Mouse (Mus musculus) midbrain, embryonic 15.5 days (tissue): ENCODE measurements around the gene Znrd1as. TPM values are rescaled to one million over a fixed set of nuclear protein-coding genes. Genes with fewer than 3 reads are reported as not detected.
"Not testable (repeated sequence)": the region's sequence is repeated elsewhere in the genome, so short reads cannot be mapped to it uniquely, and the experiment has no call there.

ENCODE experiments used
- ATAC-seq: fragments of 200-750 bp; cut with Nextera tagmentation; replicated peaks from 2 replicates; pipeline ENCODE4 v1.8.0; 2017; ENCODE audit warnings: moderate TSS enrichment
- H3K27ac ChIP-seq: fragments of 300-500 bp; sonication (generic); 2 replicates; pipeline ENCODE4 v1.5.1; 2015; ENCODE audit warnings: mild to moderate bottlenecking, inconsistent platforms
- H3K27me3 ChIP-seq: fragments of 300-500 bp; sonication (generic); replicated peaks from 2 replicates; pipeline ENCODE4 v1.6.1; 2015; ENCODE audit warnings: inconsistent platforms
- H3K36me3 ChIP-seq: fragments of 300-500 bp; sonication (generic); replicated peaks from 2 replicates; pipeline ENCODE4 v1.6.1; 2015; ENCODE audit warnings: inconsistent platforms
- H3K4me1 ChIP-seq: fragments of 300-500 bp; sonication (generic); 2 replicates; pipeline ENCODE4 v1.6.1; 2015; ENCODE audit warnings: inconsistent platforms
- H3K4me2 ChIP-seq: fragments of 300-500 bp; sonication (generic); 2 replicates; pipeline ENCODE4 v1.6.1; 2015; ENCODE audit warnings: inconsistent platforms, mild to moderate bottlenecking, moderate library complexity
- H3K4me3 ChIP-seq: fragments of 300-500 bp; sonication (generic); 2 replicates; pipeline ENCODE4 v1.5.1; 2015; ENCODE audit warnings: mild to moderate bottlenecking, inconsistent platforms
- H3K9ac ChIP-seq: fragments of 300-500 bp; sonication (generic); 2 replicates; pipeline ENCODE4 v1.6.1; 2015; ENCODE audit warnings: mild to moderate bottlenecking, inconsistent platforms
- H3K9me3 ChIP-seq: fragments of 300-500 bp; sonication (generic); 2 replicates; pipeline ENCODE4 v1.6.1; 2016; ENCODE audit warnings: inconsistent platforms
- WGBS: fragments of 180-500 bp; shearing (Covaris S2); methylation state at CpG from one replicate; pipeline ENCODE4 v1.1.7; 2015; ENCODE audit warnings: mixed read lengths; 5-methylcytosine and 5-hydroxymethylcytosine counted together
- polyA plus RNA-seq: library from polyadenylated mRNA; unstranded; fragments of >200 nt; fragmentation: Nextera tagmentation; extraction: Ambion mirVana; gene quantifications from 2 replicates; pipeline ENCODE4 v1.2.1, GENCODE M21; 2015

Znrd1as gene
- polyA plus RNA-seq, 1 experiment from 2014 or later, result 4.9 TPM

DNA sequence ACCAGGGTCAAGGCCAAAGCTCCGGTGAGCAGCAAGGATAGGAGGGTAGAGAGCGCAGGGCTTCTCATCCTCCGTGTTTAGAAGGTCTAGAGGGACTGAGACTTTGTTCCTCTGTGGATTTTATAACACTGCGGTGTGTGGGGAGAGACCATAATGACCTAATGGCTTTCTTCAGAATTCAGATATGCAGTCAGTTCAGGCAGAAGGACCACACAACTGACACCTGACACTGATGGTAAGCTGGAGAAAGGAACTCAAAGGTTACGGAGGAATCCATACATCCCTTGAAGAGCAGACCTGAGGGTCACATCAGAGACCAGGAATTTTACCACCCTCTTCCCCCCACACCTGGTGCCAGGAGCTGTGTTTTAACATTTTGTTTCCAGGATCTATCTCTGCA, 31.0 kb downstream of the Znrd1as start, which contains the start of gene H2-M5:
TSS of gene H2-M5 (minus strand) at position 101 of the 400 bp plus-strand sequence.
- Histone ChIP-seq H3K9ac (no peak within 1 kb of the TSS), H3K4me1 (no peaks in the 10 kb centered on the region), H3K27me3 (peaks cover 20% of the 10 kb centered on the region), H3K27ac (no peak within 1 kb of the TSS), H3K4me3 (no peak within 1 kb of the TSS), H3K4me2 (peak within 1 kb of the TSS; percentile 25; the same call in 1 of the 2 replicates), H3K9me3 (no peaks in the 10 kb centered on the region), H3K36me3 (no peaks in the 10 kb centered on the region)
- ATAC-seq, result no peak
- 34% methylated on average over 5 of the region's 5 CpGs for WGBS

DNA sequence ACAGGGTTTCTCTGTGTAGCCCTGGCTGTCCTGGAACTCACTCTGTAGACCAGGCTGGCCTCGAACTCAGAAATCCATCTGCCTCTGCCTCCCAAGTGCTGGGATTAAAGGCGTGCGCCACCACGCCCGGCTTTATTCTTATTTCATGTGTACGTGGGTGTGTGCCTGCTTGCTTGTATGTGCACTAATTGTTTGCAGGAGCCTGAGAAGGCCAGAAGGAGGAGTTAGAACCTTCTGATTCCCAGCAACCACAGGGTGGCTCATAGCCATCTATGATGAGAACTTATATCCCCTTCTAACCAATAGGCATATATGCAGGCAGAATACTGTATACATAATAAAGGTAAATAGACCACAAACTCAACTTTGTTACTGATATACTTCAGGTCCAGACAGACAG, 32.2 kb downstream of the Znrd1as start:
- H3K9ac ChIP-seq, H3K4me3 ChIP-seq, H3K36me3 ChIP-seq, H3K4me1 ChIP-seq, H3K27ac ChIP-seq, ATAC-seq, H3K4me2 ChIP-seq, H3K9me3 ChIP-seq: not testable (repeated sequence)
- WGBS, result 94% methylated on average over 6 of the region's 6 CpGs
- peaks cover 20% of the 10 kb centered on the region for H3K27me3 ChIP-seq

DNA sequence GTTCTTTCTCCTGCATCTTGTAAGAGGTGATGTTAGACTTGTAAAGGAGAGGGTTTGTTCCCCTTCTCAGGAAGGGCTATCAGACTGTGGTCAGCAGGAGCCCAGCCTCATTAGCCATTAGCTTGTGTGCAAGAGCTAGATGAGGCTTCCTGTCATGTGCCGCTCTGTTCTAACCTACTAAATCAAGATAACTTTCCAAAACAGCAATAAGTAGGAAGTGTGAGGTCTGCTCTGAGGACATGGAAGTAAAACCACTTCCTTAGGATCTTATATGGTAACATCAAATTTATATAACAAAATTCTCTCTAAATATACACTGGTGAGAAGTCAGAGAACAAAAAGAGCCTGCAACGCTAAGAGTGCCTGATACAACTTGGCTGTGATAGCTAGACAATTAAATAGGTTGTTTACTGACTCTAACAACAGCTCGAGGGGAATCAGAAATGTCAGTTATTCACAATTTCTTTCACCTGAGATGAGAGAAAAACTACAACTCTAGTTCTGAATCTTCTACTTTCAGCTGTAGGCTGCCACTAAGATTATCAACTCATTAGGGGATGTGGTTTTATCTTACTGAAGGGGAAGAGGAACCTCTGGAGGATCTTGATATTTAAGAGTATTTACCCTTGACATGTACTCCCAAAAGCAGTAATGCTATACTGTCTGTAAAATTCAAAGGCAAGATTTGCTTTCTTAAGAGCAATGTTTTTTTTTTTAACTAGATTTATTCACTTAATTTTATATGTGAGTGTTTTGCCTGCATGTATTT, 34.1 kb downstream of the Znrd1as start:
- H3K4me2 ChIP-seq, result no peak overlapping the region
- no peak for ATAC-seq
- no peak overlapping the region for H3K4me3 ChIP-seq
- no peaks in the 10 kb centered on the region for H3K36me3 ChIP-seq
- H3K9ac ChIP-seq, result no peak overlapping the region
- no peaks in the 10 kb centered on the region for H3K4me1 ChIP-seq
- no peak overlapping the region for H3K27ac ChIP-seq
- H3K27me3 ChIP-seq, result peaks cover 18% of the 10 kb centered on the region
- H3K9me3 ChIP-seq, result no peaks in the 10 kb centered on the region
- 79% methylated on average over 3 of the region's 3 CpGs for WGBS

DNA sequence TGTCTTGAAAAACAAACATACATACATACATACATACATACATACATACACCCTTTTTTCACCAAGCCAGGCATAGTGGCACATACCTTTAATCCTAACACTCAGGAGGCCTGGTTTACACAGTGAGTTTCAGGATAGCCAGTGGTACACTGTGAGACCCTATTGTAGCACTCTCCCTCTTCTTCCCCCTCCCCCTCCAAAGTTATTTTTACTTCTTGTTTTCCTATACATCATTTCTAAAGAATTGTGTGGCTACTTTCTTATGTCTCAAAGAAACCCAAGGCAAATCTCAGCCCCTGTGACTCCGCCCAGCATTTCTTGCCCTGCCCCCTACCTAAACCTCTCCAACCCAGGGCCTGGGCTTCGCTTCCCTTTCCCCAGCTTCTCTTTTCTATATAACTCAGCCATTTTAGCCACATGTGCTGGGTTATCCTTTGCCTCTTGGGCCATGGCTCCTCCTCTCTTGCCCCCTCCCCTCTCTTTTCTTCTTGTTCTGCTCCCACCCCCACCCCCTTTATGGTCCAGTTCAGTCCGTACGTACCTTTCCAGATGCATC, 35.5 kb downstream of the Znrd1as start:
- 88% methylated on average over 4 of the region's 4 CpGs for WGBS
- Histone ChIP-seq H3K27ac (no peak overlapping the region), H3K4me3 (no peak overlapping the region)

DNA sequence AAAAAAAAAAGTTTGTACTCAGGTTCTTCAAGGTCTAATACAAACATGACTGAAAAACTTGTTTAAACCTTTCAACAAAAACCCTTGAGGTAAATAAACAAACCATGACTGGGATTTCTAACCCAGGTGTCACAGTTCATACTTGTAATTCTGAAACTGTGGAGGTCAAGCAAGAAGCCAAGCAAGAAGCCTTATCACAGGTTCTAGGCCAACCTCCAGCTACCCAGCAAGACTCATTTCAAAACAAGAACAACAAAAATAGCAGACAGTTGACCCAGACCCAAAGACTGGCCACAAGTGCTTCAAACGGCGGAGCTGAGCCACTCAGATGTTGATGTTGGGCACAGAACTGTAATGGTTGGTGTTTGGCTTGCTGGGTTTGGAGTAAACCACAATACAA, 36.1 kb downstream of the Znrd1as start:
- no peak for ATAC-seq
- Histone ChIP-seq H3K4me1 (no peaks in the 10 kb centered on the region), H3K36me3 (no peaks in the 10 kb centered on the region), H3K9ac (no peak overlapping the region), H3K27ac (no peak overlapping the region), H3K4me3 (no peak overlapping the region), H3K9me3 (no peaks in the 10 kb centered on the region), H3K27me3 (peaks cover 2% of the 10 kb centered on the region), H3K4me2 (no peak overlapping the region)
- WGBS, result 84% methylated on average over 2 of the region's 2 CpGs

More for the DNA sequence above, 35.5 kb downstream of the Znrd1as start:
- peaks cover 6% of the 10 kb centered on the region for H3K27me3 ChIP-seq
- ATAC-seq, result no peak
- H3K36me3 ChIP-seq, result no peaks in the 10 kb centered on the region
- H3K4me2 ChIP-seq, result no peak overlapping the region
- no peaks in the 10 kb centered on the region for H3K4me1 ChIP-seq
- no peak overlapping the region for H3K9ac ChIP-seq
- no peaks in the 10 kb centered on the region for H3K9me3 ChIP-seq

DNA sequence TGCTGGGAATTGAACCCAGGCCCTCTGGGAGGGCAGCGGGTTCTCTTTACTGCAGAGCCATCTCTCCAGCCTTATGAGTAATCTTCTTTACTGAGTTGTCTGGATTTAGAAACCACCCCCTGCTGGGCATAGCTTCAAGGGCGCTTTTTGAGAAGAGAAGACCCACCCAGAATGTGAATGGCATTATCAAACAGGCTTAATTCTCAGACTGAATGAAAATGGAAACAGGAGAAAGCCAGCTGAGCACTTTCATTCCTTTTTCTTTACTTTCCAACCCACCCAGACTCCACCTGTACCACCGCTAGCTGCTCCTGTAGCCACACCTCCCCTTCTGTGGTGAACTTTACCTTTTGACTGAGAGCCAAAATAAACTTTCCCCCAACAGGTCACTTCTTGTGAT, 37.1 kb downstream of the Znrd1as start:
- Histone ChIP-seq H3K27ac (no peak overlapping the region), H3K4me1 (no peaks in the 10 kb centered on the region), H3K36me3 (no peaks in the 10 kb centered on the region), H3K4me3 (no peak overlapping the region), H3K9me3 (no peaks in the 10 kb centered on the region), H3K4me2 (no peak overlapping the region), H3K9ac (no peak overlapping the region), H3K27me3 (no peaks in the 10 kb centered on the region)
- ATAC-seq, result no peak
- WGBS, result 44% methylated on average over 3 of the region's 3 CpGs

DNA sequence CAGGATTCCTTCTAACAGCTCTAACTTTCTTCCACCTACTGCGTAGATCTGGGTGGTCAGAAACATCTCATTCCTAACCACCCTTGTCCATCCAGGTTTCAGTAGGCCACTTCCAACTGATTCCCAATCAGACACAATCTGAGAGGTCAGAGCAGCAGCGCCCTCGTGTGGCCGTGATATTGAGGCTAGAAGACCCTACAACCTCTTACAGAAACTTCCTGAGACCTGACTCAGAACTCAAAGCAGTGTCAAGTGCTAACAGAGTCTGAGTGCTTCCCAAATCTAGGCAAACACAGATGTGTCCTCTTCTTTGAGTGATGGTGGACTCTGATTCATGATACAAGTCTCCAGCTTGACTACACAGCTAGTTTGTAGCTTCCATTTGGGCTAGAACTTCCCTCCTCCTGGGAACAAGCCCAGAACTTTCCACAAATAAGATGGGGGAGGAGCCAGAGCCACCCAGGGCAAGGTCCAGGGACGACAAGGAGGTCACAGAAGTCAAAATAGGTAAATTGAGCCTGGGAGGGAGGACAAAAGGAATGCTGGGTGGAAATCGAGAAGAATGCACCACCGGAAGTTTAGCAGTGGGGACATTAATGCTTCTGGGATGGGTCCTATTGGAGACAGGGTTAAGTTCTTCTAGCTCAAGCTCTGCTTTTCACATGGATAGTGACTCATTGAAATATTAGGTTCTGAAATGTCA, 38.8 kb downstream of the Znrd1as start:
- H3K9me3 ChIP-seq, result no peaks in the 10 kb centered on the region
- no peak overlapping the region for H3K4me2 ChIP-seq
- no peaks in the 10 kb centered on the region for H3K27me3 ChIP-seq
- no peak overlapping the region for H3K27ac ChIP-seq
- no peak for ATAC-seq
- 0 out of 2 replicates have a peak, but pooled peaks cover 2% of the 10 kb centered on the region for H3K4me1 ChIP-seq
- H3K36me3 ChIP-seq, result no peaks in the 10 kb centered on the region
- no peak overlapping the region for H3K9ac ChIP-seq
- H3K4me3 ChIP-seq, result no peak overlapping the region
- 30% methylated on average over 7 of the region's 7 CpGs for WGBS

DNA sequence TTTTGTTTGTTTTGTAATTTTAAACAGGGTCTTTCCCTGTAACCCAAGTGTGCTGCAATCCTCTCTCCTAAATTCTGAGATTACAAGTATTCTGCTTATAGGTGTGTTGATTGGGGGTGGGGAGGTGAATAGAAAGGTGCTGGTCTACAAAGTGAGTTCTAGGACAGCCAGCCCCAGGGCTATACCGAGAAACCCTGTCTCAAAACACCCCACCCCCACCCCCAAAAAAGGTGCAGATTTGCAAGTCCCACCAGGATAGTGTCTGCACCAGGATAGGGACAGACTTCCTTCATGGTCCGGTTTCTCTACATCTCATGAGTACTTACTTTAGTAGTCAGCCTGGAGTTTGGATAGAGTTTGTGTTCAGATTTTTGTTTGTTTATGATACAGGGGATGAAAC, 40.1 kb downstream of the Znrd1as start:
- no peaks in the 10 kb centered on the region for H3K27me3 ChIP-seq
- no peaks in the 10 kb centered on the region for H3K36me3 ChIP-seq
- H3K4me2 ChIP-seq, result no peak overlapping the region
- no peak overlapping the region for H3K27ac ChIP-seq
- no peaks in the 10 kb centered on the region for H3K9me3 ChIP-seq
- 81% methylated on average over 2 of the region's 2 CpGs for WGBS
- H3K4me3 ChIP-seq, result no peak overlapping the region
- H3K4me1 ChIP-seq, result 0 out of 2 replicates have a peak, but pooled peaks cover 2% of the 10 kb centered on the region
- no peak for ATAC-seq
- H3K9ac ChIP-seq, result no peak overlapping the region

DNA sequence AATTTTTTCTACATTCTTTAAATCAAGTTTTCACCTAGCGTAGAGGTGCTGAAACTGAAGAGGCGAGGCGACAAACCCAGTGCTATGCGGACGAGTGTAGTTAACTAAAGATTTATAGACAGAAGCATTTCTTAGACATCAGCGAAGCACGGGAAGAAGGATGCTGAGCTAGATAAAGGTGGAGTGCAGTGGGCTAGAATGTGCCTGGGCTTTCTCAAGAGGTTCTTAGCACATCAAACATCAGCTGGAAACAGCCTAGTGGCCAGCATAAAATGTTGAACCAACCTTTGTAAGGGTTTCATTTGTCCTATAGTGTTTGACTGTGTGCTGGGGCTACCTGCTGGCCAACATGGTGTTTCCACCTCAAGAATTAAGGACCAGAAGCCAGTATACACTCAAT, 42.5 kb downstream of the Znrd1as start, which contains the start of gene Zfp57:
TSS of gene Zfp57 (plus strand) at position 301 of the 400 bp plus-strand sequence.
- Histone ChIP-seq H3K27me3 (no peaks in the 10 kb centered on the region), H3K9me3 (no peaks in the 10 kb centered on the region), H3K36me3 (no peaks in the 10 kb centered on the region; the same call in 1 of the 2 replicates), H3K4me1 (peaks cover 22% of the 10 kb centered on the region), H3K4me3 (peak within 1 kb of the TSS; percentile 93), H3K4me2 (peak within 1 kb of the TSS; percentile 65), H3K9ac (no peak within 1 kb of the TSS), H3K27ac (peak within 1 kb of the TSS; percentile 98)
- 93% methylated on average over 7 of the region's 7 CpGs for WGBS
- no peak for ATAC-seq

DNA sequence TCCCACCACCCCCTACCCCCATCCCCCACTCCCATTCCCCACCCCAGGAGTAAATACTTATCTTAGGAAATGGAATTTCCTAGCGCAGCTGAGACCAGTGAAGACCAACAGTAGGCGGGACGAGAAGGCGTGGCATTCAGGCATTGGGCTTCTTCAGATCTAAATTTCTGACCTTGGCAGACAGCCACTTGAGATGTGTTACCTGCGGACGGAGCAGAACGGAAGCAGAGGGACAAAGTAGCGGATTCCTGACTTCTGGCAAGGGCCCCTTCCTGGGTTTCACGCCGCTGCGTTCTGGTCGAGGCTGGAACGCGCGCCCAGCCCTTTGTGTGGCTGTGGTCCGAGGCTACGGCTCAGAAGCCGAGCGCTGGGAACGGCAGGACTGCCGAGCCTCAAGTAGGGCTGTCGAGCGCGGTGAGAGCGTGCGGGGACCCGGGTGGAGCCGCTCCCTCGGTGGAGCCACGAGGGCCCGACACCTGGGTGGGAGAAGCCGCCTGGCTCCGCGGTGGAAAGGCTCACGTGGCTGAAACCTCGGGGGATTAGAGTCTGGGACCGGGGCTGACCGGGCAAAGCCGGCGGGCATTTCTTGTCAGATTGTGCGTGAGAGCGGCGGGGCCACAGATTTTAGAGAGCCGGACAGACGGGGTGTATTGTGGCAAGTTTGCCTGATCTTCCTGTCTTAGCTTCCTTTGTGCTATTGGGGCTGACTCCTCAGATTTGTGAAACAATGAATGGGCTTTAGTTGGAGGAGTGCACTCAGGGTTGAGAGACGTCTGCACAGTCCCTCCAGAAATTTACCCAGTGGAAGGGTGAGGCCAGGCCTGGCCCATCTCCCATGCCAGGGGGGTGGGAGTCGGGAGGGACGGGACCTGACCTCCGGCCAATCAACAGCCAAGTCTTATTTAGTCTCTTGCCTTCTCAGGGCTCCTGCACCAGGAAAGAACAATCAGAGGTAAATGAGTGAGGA, 44.3 kb downstream of the Znrd1as start:
- Histone ChIP-seq H3K4me2 (peak overlapping the region; percentile 65), H3K4me3 (peak overlapping the region; percentile 93), H3K27ac (peak overlapping the region; percentile 98), H3K9me3 (no peaks in the 10 kb centered on the region), H3K9ac (peak overlapping the region; percentile 100), H3K27me3 (no peaks in the 10 kb centered on the region), H3K36me3 (peaks cover 11% of the 10 kb centered on the region; the same call in 1 of the 2 replicates), H3K4me1 (peaks cover 32% of the 10 kb centered on the region)
- ATAC-seq, result peak; percentile 90
- under 1% methylated on average over 49 of the region's 49 CpGs for WGBS

DNA sequence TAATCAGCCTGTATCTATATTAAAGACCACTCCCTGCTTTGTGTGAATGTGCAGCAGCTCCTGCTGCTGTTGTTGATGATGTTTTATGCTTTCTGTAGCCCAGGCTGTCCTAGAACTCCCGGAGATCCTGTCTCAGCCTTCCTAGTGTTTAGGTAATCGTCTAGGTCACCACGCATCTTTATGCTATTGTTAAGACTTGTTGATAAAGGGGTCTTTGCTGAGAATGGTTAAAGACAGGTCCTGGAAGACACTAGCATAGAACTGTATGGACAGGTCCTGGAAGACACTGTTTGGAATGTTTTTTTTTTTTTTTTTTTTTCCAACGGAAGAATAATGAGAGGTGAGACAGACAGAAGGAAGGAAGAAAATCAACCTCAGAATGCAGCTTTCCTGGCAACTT, 45.0 kb downstream of the Znrd1as start:
- Histone ChIP-seq H3K9ac (peak overlapping the region; percentile 100), H3K36me3 (peaks cover 18% of the 10 kb centered on the region; the same call in 1 of the 2 replicates), H3K4me2 (peak overlapping the region; percentile 65), H3K9me3 (no peaks in the 10 kb centered on the region), H3K27me3 (no peaks in the 10 kb centered on the region), H3K27ac (peak overlapping the region; percentile 98), H3K4me1 (peaks cover 38% of the 10 kb centered on the region), H3K4me3 (peak overlapping the region; percentile 93)
- WGBS, result 13% methylated on average over 4 of the region's 4 CpGs
- peak; percentile 46 for ATAC-seq
